Mouse (Mus musculus) forebrain, embryonic 15.5 days (tissue): ENCODE results near the gene Gm45716. TPM values are rescaled to one million over a fixed set of nuclear protein-coding genes. Genes with fewer than 3 reads are reported as not detected.
"Not testable (repeated sequence)": the region's sequence is repeated elsewhere in the genome, so short reads cannot be mapped to it uniquely, and the experiment has no call there.

Experiments used
- ATAC-seq: fragments of 200-750 bp; cut with Nextera tagmentation; replicated peaks from 2 replicates; pipeline ENCODE4 v1.8.0; 2017; ENCODE audit warnings: mild to moderate bottlenecking, moderate TSS enrichment, moderate library complexity
- H3K27ac ChIP-seq: fragments of 300-500 bp; sonication (generic); replicated peaks from 2 replicates; pipeline ENCODE4 v1.5.1; 2015; ENCODE audit warnings: mild to moderate bottlenecking, inconsistent platforms
- H3K27me3 ChIP-seq: fragments of 300-500 bp; sonication (generic); 2 replicates; pipeline ENCODE4 v1.6.1; 2015; ENCODE audit warnings: inconsistent platforms
- H3K36me3 ChIP-seq: fragments of 300-500 bp; sonication (generic); 2 replicates; pipeline ENCODE4 v1.6.1; 2015; ENCODE audit warnings: mild to moderate bottlenecking, inconsistent platforms
- H3K4me1 ChIP-seq: fragments of 300-500 bp; sonication (generic); 2 replicates; pipeline ENCODE4 v1.6.1; 2015; ENCODE audit warnings: inconsistent platforms
- H3K4me2 ChIP-seq: fragments of 300-500 bp; sonication (generic); replicated peaks from 2 replicates; pipeline ENCODE4 v1.6.1; 2015; ENCODE audit warnings: mild to moderate bottlenecking, inconsistent platforms
- H3K4me3 ChIP-seq: fragments of 300-500 bp; sonication (generic); 2 replicates; pipeline ENCODE4 v1.5.1; 2015; ENCODE audit warnings: mild to moderate bottlenecking, inconsistent platforms
- H3K9ac ChIP-seq: fragments of 300-500 bp; sonication (generic); replicated peaks from 2 replicates; pipeline ENCODE4 v1.6.1; 2015; ENCODE audit warnings: mild to moderate bottlenecking, inconsistent platforms
- H3K9me3 ChIP-seq: fragments of 300-500 bp; sonication (generic); 2 replicates; pipeline ENCODE4 v1.6.1; 2016; ENCODE audit warnings: inconsistent platforms
- WGBS: fragments of 180-500 bp; shearing (Covaris S2); methylation state at CpG from one replicate; pipeline ENCODE4 v1.1.7; 2015; ENCODE audit warnings: mixed read lengths; 5-methylcytosine and 5-hydroxymethylcytosine counted together
- polyA plus RNA-seq: library from polyadenylated mRNA; unstranded; fragments of >200 nt; fragmentation: Nextera tagmentation; extraction: Ambion mirVana; gene quantifications from 2 replicates; pipeline ENCODE4 v1.2.1, GENCODE M21; 2015

The Gm45716 gene
- polyA plus RNA-seq, 1 experiment from 2014 or later = 18.2 TPM

DNA sequence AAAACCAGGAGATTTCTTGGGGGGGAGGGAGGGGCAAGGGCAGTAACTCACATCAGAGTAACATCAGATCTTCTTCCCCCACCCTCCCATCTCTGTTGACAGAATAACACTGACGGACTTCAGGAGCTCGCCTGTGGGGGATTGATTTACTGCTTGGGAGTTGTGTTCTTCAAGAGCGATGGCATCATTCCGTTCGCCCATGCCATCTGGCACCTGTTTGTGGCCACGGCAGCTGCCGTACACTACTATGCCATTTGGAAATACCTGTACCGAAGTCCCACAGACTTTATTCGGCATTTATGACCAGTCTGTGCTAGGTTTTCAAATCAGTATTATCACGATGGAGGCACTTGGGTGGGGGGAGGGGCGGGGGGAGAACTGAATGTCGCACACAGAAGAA lies 89.1 kb downstream of the Gm45716 start:
- H3K27me3 ChIP-seq = no peaks in the 10 kb centered on the region
- no peak overlapping the region for H3K4me2 ChIP-seq
- no peak for ATAC-seq
- H3K9me3 ChIP-seq = no peaks in the 10 kb centered on the region
- no peaks in the 10 kb centered on the region for H3K4me1 ChIP-seq
- WGBS = 93% methylated on average over 12 of the region's 12 CpGs
- H3K27ac ChIP-seq = no peak overlapping the region
- H3K9ac ChIP-seq = no peak overlapping the region
- H3K4me3 ChIP-seq = no peak overlapping the region
- peaks cover 17% of the 10 kb centered on the region for H3K36me3 ChIP-seq

DNA sequence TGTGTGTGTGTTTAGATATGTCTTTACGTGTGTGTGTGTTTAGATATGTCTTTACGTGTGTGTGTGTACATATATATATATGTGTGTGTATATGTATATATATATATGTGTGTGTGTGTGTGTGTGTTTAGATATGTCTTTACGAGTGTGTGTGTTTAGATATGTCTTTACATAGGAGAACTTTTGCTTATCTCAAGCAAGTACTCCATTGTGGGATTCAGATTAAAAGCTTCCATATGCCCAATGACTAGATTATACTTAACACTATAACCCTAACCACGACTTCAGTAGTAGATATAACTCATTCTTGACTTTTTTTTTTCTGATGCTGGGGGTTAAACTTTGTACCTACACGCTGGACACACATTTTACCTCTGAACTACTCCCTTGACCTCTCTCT lies 92.6 kb downstream of the Gm45716 start:
- Histone ChIP-seq H3K9ac (no peak overlapping the region), H3K4me2 (no peak overlapping the region), H3K9me3 (no peaks in the 10 kb centered on the region), H3K36me3 (peaks cover 6% of the 10 kb centered on the region; the same call in 1 of the 2 replicates), H3K4me1 (no peaks in the 10 kb centered on the region), H3K27me3 (no peaks in the 10 kb centered on the region), H3K4me3 (no peak overlapping the region), H3K27ac (no peak overlapping the region)
- 87% methylated on average over 5 of the region's 5 CpGs for WGBS
- no peak for ATAC-seq

DNA sequence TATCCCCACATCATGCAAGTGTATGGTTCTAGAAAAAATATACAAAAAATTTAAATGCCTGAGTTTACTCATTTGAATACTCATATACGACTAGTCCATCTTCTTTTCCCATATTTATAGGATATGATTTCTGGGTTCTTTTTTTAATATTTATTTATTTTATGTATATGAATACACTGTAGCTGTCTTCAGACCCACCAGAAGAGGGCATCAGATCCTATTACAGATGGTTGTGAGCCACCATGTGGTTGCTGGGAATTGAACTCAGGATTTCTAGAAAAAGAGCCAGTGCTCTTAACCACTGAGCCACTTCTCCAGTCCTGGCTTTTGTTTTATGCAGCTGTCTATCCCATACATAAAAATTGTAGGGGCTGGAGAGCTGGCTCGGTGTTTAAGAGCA lies 94.5 kb downstream of the Gm45716 start:
- H3K4me1 ChIP-seq, H3K9ac ChIP-seq, H3K27ac ChIP-seq, H3K27me3 ChIP-seq, ATAC-seq, H3K4me3 ChIP-seq, H3K36me3 ChIP-seq, H3K4me2 ChIP-seq, H3K9me3 ChIP-seq: not testable (repeated sequence)
- WGBS = 90% methylated on average over 2 of the region's 2 CpGs

DNA sequence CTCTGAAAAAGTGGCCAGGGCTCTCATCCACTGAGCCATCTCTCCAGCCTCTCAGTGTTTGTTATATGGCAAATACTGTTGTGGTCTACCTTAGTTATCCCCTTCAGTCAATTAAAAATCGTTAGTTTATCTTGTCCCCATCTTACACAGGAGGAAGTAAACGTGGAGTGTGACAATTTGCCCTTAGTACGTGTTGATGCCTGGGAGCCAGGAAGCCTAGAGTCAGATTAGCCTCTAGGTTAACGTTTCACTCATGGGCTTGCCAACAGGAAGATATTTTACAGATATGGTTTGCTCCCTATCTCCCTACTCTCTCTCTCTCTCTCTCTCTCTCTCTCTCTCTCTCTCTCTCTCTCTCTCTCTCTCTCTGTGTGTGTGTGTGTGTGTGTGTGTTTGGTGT lies 95.7 kb downstream of the Gm45716 start:
- H3K4me1 ChIP-seq = no peaks in the 10 kb centered on the region
- no peak overlapping the region for H3K27ac ChIP-seq
- no peak for ATAC-seq
- no peak overlapping the region for H3K4me3 ChIP-seq
- no peak overlapping the region for H3K4me2 ChIP-seq
- H3K9ac ChIP-seq = no peak overlapping the region
- WGBS = 76% methylated on average over 4 of the region's 4 CpGs
- H3K9me3 ChIP-seq = no peaks in the 10 kb centered on the region
- no peaks in the 10 kb centered on the region for H3K36me3 ChIP-seq
- no peaks in the 10 kb centered on the region for H3K27me3 ChIP-seq

DNA sequence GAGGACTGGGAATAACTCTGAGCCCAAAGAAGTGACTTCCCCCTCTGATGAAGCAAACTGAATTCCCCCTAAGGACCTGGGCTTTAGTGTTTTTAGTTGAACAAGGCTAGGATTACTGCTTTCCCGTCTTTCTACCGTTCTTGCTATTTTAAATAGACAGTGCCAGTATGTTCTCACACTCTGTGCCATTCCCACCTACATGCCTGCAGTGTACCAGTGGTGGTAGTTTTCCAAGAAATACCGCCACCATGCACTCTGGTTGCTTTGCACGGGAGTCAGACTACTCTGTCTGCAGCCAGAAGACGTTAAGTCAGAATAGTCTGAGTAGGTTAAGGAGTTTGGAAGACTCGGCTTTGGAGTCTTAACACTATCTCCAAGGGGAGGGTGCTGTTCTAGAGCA lies 96.1 kb downstream of the Gm45716 start:
- no peak overlapping the region for H3K27ac ChIP-seq

DNA sequence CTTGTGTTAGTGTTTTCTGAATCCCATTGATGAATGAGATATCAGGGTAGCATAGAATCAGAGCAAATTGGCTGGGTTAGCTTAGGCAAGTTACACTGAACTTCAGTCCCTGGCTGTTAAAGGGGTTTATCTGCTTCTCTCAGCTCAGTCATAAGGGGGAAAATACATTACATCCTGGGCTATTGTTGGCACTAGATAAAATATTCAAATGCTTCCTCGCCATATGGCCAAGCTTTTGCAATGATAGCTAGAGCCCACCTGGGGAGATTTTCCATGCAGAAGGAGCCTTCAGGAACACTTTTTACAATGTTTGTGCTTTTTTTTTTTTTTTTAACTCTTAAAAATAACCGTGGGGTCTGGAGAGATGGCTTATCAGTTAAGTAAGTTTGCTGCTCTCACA lies 96.6 kb downstream of the Gm45716 start:
- no peak overlapping the region for H3K9ac ChIP-seq
- H3K27ac ChIP-seq = no peak overlapping the region
- no peak overlapping the region for H3K4me2 ChIP-seq
- no peaks in the 10 kb centered on the region for H3K36me3 ChIP-seq
- no peak overlapping the region for H3K4me3 ChIP-seq
- no peaks in the 10 kb centered on the region for H3K27me3 ChIP-seq
- no peaks in the 10 kb centered on the region for H3K9me3 ChIP-seq
- H3K4me1 ChIP-seq = no peaks in the 10 kb centered on the region
- no peak for ATAC-seq
- 80% methylated on average over 2 of the region's 2 CpGs for WGBS

More for the DNA sequence above, 96.1 kb downstream of the Gm45716 start:
- Histone ChIP-seq H3K4me2 (no peak overlapping the region), H3K4me1 (no peaks in the 10 kb centered on the region), H3K27me3 (no peaks in the 10 kb centered on the region), H3K9me3 (no peaks in the 10 kb centered on the region), H3K36me3 (no peaks in the 10 kb centered on the region), H3K4me3 (no peak overlapping the region), H3K9ac (no peak overlapping the region)
- ATAC-seq = no peak
- WGBS = 81% methylated on average over 6 of the region's 6 CpGs

DNA sequence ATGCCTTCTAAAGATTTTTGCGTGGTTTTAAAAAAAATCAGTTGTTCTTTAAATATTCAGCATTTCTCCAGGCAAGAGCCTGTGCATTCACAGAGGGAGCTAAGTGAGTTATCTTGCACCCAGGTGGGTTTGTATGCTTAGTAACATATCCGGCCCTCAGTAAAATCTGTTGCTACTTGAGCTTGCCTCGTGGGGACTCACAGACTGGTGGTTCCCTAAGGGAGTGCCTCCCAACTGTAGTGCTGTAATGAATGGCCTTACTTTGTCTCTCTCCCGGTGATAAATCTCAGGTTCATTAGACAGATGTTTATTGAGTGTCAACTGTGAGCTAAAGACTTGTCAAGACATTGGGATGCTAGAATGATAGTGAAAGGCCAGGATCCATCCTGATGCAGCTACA lies 97.1 kb downstream of the Gm45716 start:
- Histone ChIP-seq H3K4me2 (no peak overlapping the region), H3K9ac (no peak overlapping the region), H3K4me3 (no peak overlapping the region), H3K27ac (no peak overlapping the region), H3K36me3 (no peaks in the 10 kb centered on the region), H3K4me1 (no peaks in the 10 kb centered on the region), H3K27me3 (no peaks in the 10 kb centered on the region), H3K9me3 (no peaks in the 10 kb centered on the region)
- WGBS = 79% methylated on average over 4 of the region's 4 CpGs
- no peak for ATAC-seq

DNA sequence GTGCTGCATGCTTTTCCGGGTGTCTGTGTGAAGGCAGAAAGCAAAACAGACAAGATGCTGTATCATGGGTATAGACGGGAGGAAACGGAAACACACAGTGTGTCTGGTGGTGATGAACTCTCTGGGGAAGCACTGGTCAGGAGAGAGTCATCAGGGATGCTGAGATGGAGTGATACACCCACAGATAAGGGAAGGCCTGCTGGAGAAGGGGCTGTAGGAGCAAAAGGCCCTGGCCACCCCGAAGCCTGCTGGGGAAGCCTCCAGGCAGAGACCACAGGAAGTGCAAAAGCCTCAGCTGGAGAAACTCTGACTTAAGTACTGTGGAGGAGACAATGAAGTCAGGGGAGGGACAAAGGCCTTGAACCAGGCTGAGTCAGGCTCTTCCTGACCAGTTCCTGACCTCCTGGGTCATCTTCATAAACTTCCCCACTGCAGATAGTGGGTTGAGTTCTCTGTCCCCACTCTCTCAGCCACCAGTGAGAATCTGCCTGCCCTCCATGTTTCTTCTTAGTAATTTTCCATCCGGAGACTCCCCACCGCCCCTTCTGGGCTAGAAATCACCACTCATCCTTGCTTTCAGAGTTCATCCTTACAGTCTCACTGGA lies 99.2 kb downstream of the Gm45716 start:
- WGBS = 87% methylated on average over 6 of the region's 6 CpGs
- H3K9me3 ChIP-seq = no peaks in the 10 kb centered on the region

DNA sequence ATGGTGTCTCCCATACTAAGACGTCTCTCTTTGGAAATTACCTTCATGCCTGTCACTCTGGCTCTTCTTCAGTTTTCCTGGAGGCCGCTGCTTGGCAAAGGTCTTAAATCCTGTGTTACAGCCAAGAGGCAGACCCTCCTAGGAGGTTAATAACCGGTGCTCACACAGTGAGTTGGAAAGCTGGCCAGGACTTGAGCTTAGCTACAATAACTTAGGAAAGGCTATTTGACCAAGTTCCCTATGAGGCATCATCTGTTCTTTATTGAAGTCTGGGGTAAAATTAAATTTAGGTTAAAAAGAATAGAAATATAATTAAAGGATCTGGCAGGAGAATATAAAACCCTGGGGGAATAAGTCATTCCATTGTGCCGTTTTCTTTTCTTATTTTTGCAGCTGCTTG lies 103.7 kb downstream of the Gm45716 start:
- no peak for ATAC-seq
- WGBS = 78% methylated on average over 4 of the region's 4 CpGs
- Histone ChIP-seq H3K4me3 (no peak overlapping the region), H3K9ac (no peak overlapping the region), H3K27me3 (no peaks in the 10 kb centered on the region), H3K4me1 (no peaks in the 10 kb centered on the region), H3K27ac (no peak overlapping the region), H3K9me3 (no peaks in the 10 kb centered on the region), H3K4me2 (no peak overlapping the region), H3K36me3 (no peaks in the 10 kb centered on the region)

More for the DNA sequence above, 99.2 kb downstream of the Gm45716 start:
- Histone ChIP-seq H3K27me3 (no peaks in the 10 kb centered on the region), H3K36me3 (no peaks in the 10 kb centered on the region), H3K27ac (no peak overlapping the region), H3K9ac (no peak overlapping the region), H3K4me1 (no peaks in the 10 kb centered on the region), H3K4me3 (no peak overlapping the region), H3K4me2 (no peak overlapping the region)
- ATAC-seq = no peak

DNA sequence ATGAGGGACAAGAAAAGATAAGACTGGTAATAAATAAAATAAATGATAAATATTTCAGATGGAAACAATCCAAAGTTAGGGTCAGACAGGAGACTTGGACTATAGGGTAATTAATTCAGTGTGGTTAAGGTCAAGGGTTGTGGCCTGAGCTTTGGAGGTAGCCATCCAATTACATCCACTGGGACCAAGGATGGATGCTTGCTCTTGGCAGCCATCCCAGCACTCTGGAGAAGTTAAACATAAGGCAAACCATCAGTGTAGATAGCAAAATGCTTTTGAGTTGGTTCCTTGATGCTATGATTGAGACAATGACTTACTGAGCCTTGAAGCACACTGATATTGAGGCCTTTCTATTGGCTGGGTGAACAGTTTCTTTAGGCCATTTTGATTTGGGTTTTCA lies 105.3 kb downstream of the Gm45716 start:
- Histone ChIP-seq H3K4me1 (no peaks in the 10 kb centered on the region), H3K9me3 (no peaks in the 10 kb centered on the region), H3K9ac (no peak overlapping the region), H3K4me3 (no peak overlapping the region), H3K4me2 (no peak overlapping the region), H3K27me3 (no peaks in the 10 kb centered on the region), H3K27ac (no peak overlapping the region), H3K36me3 (no peaks in the 10 kb centered on the region)
- ATAC-seq = no peak

DNA sequence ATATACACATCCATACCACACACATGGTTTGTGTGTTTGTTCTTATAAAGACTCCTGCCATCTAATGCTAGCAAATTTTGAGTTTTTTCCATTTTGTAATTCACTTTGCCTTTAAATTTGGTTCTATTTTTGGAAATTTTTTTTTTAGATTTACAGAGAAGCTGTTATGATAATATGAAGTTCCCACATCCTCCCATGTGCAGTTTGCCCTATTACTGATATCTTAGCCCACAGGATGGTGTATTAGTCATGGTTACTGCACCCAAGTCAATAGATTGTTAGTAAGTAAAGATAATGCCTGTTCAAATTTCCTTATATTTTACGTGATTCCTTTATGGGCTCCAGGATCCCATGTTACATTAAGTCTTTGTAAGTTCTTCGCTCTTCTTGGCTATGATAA lies 107.1 kb downstream of the Gm45716 start:
- Histone ChIP-seq H3K9ac (no peak overlapping the region), H3K36me3 (no peaks in the 10 kb centered on the region), H3K27ac (no peak overlapping the region), H3K9me3 (no peaks in the 10 kb centered on the region), H3K4me1 (no peaks in the 10 kb centered on the region), H3K27me3 (no peaks in the 10 kb centered on the region), H3K4me2 (no peak overlapping the region), H3K4me3 (no peak overlapping the region)
- 94% methylated on average over 2 of the region's 2 CpGs for WGBS
- no peak for ATAC-seq
